Mouse (Mus musculus): Measurements from ENCODE around the gene Kmt2a. TPM values are rescaled to one million over a fixed set of nuclear protein-coding genes. Genes with fewer than 3 reads are reported as not detected.
"Not testable (repeated sequence)": the region's sequence is repeated elsewhere in the genome, so short reads cannot be mapped to it uniquely, and the experiment has no call there.

Kmt2a gene
- total RNA-seq, 2 experiments from 2014 or later, result 81.5 to 97.4 TPM

DNA sequence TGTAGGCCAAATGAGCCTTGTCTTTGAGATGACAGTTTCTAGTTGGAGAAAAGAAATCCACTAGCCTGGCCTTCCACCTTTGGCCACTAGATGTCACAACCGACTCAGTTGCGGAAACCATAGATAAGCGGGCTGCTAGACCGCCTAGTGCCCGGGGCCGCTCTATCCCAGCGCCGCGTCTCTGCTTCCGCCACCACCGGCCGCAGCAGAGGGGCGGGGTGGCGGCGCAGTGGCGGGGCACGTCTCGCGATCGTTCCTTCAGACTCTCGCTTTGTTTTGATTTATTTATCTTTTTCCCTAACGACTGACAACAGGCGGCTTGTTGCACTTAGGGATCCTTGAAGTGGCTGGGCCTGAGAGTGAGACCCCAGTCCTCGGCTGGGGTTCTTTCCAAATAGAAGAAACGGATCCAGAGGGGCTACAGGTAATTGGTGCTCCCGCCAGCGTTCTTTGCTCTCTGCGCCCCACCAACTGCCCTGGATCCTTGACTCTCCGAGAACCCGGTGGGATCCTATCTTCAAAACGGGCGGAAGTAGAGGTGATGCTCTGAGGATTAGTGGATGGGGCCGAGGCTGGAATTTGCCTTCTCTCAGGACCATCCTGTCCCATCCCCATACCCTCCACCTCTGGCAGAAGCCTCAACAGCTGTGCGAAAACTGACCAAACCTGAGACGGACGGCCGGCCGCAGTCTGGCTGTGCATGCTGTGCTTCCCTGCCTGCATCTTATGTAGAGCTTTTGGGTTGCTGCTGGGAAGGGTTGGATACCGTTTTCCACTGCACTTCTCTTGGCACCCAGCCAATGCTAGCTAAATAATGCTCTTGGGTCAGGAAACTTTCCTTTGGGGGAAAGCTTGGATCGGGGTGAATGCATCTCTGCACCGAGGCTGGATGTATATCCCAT, 108.1 kb downstream of the Kmt2a start:
- peak; percentile 90 for DNase-seq (ENCODE audit: extremely low spot score in 1 of 2, low spot score in 2 of 2)
- intact Hi-C loops (cut with DNase I), result loop anchor here (2.0 kb wide), 2 partner anchors 148 to 192 kb away; partner anchors contain the start of genes Atp5l and Ube4a
- TF ChIP-seq CTCF (IDR thresholded peaks at IDR 0.05), result peak; percentile 96
- Histone ChIP-seq H3K27ac (peak overlapping the region; percentile 72), H3K4me3 (peak overlapping the region; percentile 98)

DNA sequence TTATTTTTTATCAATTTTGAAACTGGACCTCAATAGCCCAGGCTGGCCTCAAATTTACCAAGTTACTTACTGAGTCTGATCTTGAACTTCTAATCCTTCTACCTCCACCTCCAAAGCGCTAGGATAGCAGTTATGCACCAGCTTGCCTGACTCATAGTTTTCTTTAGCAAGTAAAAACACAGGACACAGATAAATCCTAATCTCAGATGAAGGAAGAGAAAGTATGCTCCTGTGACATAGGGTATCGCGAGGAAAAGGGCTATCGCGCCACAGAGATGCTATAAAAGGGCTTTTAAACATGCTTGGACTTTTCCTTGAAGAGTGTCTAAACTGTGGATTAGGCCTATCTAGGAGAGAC, 108.7 kb downstream of the Kmt2a start:
- no peak for TF ChIP-seq CTCF (IDR thresholded peaks at IDR 0.05)
- intact Hi-C loops (cut with DNase I), result loop anchor here (2.0 kb wide), 2 partner anchors 148 to 192 kb away; partner anchors contain the start of genes Atp5l and Ube4a
- H3K4me3 ChIP-seq, result no peak overlapping the region; the same call in 1 of the 2 replicates
- peak overlapping the region; percentile 45; the same call in 1 of the 2 replicates for H3K27ac ChIP-seq
- no peak for DNase-seq (ENCODE audit: extremely low spot score in 1 of 2, low spot score in 2 of 2)

DNA sequence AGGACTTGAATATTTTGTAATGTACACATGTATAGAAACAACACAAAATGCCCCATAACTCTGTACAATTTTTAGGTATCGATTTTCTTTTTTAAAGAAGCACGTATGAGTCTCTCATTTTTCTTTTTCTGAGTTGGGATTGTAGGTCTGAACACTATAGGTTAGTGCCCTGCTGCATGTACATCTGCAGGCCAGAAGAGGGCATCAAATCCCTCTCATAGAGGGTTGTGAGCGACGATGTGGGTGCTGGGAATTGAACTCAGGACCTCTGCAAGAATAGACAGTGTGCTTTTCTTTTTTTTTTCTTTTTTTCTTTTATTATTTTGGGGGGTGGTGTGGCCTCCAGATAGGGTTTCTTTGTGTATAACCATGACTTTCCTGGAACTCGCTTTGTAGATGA, 109.7 kb downstream of the Kmt2a start:
- no peak; the same call in 1 of the 2 replicates for TF ChIP-seq CTCF (IDR thresholded peaks at IDR 0.05)
- DNase-seq (ENCODE audit: extremely low spot score in 1 of 2, low spot score in 2 of 2), result no peak
- Histone ChIP-seq H3K4me3 (no peak overlapping the region), H3K27ac (no peak overlapping the region)
- intact Hi-C loops (cut with DNase I), result no loop called here

DNA sequence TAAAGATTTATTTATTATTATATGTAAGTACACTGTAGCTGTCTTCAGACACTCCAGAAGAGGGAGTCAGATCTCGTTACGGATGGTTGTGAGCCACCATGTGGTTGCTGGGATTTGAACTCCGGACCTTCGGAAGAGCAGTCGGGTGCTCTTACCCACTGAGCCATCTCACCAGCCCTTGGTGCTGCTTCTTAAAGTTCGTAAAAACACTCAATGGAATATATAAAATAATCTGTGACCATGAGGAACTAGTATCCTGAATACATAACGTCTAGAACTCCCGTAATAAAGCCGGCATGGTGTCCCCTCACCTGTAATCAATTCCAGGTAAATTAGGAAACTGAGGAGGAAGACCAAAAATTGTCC, 113.1 kb downstream of the Kmt2a start:
- DNase-seq (ENCODE audit: extremely low spot score in 1 of 2, low spot score in 2 of 2); intact Hi-C loops (cut with DNase I); H3K27ac ChIP-seq: not testable (repeated sequence)
- H3K4me3 ChIP-seq, result peak overlapping the region; percentile 71

DNA sequence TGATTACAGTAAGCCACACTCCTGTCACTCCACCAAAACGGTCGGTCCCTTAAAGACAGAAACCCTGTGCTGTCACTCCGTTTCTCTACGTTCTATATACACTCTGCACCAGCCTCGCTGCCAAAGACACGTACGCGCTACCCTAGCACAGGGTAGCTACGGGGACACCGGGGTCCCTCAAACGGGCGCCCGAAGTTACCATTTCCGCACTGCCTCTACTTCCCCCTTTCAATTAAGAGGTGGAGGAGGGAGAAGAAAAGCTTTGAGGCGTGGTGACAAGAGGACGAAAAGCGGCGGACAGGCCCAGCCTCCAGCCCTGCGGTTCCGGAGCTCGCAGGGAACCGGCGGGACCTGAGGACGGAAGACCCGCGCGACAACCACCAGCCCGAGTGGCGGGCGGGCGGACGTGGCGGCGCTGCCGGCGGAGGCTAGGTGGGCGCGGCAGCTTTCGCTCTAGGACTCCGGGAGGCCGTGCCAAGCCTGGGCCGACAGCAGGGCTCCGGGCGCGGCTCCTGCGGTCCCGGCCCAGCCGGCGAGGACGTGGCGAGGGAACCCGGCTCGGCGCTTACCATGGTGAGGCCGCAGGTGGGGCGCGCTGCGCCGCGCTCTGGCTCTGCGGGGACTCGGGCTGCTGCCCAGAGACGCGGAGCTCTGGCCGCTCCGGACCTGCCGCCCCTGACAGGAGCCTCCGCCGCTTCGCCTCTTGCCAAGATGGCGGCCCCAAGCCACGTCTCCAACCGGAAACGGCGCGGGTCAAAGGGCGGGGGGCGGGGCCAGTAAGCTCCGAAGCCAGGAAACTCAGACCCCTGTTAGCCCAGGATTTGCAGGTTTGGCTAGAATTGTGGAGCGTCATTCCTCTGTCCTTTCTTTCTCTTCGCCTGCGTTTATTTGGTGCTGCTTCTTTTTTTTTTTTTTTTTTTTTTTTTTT, 113.7 kb downstream of the Kmt2a start, which contains the start of the genes Arcn1 and Ift46:
TSS of gene Arcn1 (minus strand) at position 745 of the 928 bp plus-strand sequence.
TSS of gene Ift46 (plus strand) at position 808 of the 928 bp plus-strand sequence.
- peak; percentile 78 to 80 for DNase-seq (ENCODE audit: extremely low spot score in 1 of 2, low spot score in 2 of 2)
- peak within 1 kb of the TSS; percentile 95 for H3K27ac ChIP-seq
- H3K4me3 ChIP-seq, result peak within 1 kb of the TSS; percentile 71
- TF ChIP-seq CTCF (IDR thresholded peaks at IDR 0.05), result no peak
- intact Hi-C loops (cut with DNase I), result no loop called here

DNA sequence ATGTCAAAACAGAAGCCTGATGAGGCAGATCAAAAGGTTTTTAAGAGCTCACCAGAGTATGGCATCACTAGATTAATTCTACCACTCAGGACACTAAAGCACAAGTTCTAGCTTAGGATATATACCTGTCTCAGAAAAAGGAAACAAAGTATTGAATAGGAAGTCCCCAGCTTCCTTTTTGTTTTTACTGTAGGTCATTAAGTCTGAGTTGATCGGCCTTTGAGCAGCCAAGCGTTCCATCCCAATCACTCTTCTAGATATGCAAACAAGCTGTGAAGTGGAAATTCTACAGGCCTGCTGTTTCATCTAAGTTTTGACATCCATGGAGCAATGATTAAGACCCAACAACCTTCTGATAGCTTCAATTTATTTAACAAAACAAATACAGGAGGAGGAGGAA, 120.2 kb downstream of the Kmt2a start:
- H3K4me3 ChIP-seq, result no peak overlapping the region
- no peak for TF ChIP-seq CTCF (IDR thresholded peaks at IDR 0.05)
- no peak for DNase-seq (ENCODE audit: extremely low spot score in 1 of 2, low spot score in 2 of 2)
- intact Hi-C loops (cut with DNase I), result no loop called here
- H3K27ac ChIP-seq, result no peak overlapping the region

Other genes with a start within 250 kb of the Kmt2a start
- under 1 TPM in 1 of 2 experiments, not detected in 1; 0.16 TPM for gene Treh, start 208.1 kb downstream of the Kmt2a start, total RNA-seq (2021)
- 10 to 100 TPM; 62.0 to 75.6 TPM for gene Phldb1, start 146.1 kb downstream of the Kmt2a start, total RNA-seq (2021)
- gene Arcn1, start 113.5 kb downstream of the Kmt2a start, total RNA-seq (2021), result 100 to 1,000 TPM in 1 of 2 experiments, 10 to 100 TPM in 1; 78.3 to 102 TPM
- 10 to 100 TPM; 60.7 to 67.5 TPM for gene Ift46, start 113.4 kb downstream of the Kmt2a start, total RNA-seq (2021)
- gene Tmem25, start 82.0 kb downstream of the Kmt2a start, total RNA-seq (2021), result 10 to 100 TPM; 54.4 to 62.8 TPM
- 1 to 10 TPM in 1 of 2 experiments, under 1 TPM in 1; 0.54 to 1.1 TPM for gene Ttc36, start 78.2 kb downstream of the Kmt2a start, total RNA-seq (2021)
- 100 to 1,000 TPM; 302 to 340 TPM for gene Atp5l, start 39.4 kb upstream of the Kmt2a start, total RNA-seq (2021)
- 10 to 100 TPM; 66.4 to 68.0 TPM for gene Ube4a, start 84.3 kb upstream of the Kmt2a start, total RNA-seq (2021)
- gene Cd3g, start 99.1 kb upstream of the Kmt2a start, total RNA-seq (2021), result not detected
- not detected for gene Cd3d, start 100.5 kb upstream of the Kmt2a start, total RNA-seq (2021)
- gene Cd3e, start 128.3 kb upstream of the Kmt2a start, total RNA-seq (2021), result not detected
- 1 to 10 TPM; 1.2 to 1.9 TPM for gene Mpzl2, start 158.5 kb upstream of the Kmt2a start, total RNA-seq (2021)
- gene Mpzl3, start 173.9 kb upstream of the Kmt2a start, total RNA-seq (2021), result 1 to 10 TPM; 3.9 to 5.0 TPM
- gene Jaml, start 197.9 kb upstream of the Kmt2a start, total RNA-seq (2021), result under 1 TPM; 0.41 to 0.98 TPM
- 100 to 1,000 TPM; 238 to 254 TPM for gene Scn2b, start 236.5 kb upstream of the Kmt2a start, total RNA-seq (2021)

Data from left cerebral cortex, adult 2 months (tissue).